ENCODE assay signal across 14 mouse cellular contexts in the genomic region with DNA sequence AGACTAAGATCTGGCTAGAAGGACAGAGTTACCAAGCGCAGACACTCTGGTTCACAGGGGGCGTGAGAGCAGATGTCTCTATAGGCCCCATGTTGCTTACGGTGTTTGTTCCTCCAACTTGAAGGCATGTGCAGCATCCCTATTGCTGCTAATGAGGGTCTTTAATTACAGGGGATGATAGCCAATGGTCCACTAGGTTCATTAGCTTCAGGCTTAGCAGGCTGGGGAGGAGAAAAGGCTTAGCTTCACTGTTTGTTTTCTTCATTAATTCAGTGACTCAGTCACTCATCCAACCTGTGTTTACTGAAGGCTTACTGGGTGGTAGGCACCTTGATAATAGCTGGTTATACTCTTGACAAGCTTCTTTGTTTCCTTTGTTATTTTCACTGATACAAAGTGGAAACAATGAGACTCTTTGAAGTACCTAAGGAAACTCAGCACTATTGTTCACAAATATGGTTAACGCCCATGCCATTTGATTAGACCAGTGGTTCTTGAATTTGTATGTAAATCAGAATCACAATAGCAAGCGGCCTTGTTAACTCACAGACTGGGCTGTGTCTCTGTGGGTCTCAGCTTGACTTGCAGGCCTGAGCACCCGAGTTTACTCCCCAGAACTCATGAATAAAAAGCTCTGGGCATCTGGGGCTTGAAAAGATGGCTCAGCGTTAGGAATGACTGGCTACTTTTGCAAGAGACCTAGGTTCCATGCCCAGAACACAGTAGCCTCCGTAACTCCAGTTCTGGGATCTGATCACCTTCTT.
DNase-seq lines count a peak whose midpoint lies in the region; ATAC-seq lines count a peak whose summit lies in the region.
"Had no signal": no experiment of that assay in that cellular context is flagged by ENCODE, and none has a peak within 500 bp of the region (broad histone marks: within the 10 kb centered on the region; RNA-seq: fewer than 3 reads in every experiment).

No protein-coding gene starts in this region.

- intact Hi-C loops in left cerebral cortex, postnatal 10 days (cut with DNase I), result no loop called here

- H3K36me3 ChIP-seq in neural tube, embryonic 13.5 days, result no peaks in the 10 kb centered on the region
- H3K36me3 ChIP-seq in neural tube, embryonic 15.5 days, result no peaks in the 10 kb centered on the region
- H3K36me3 ChIP-seq in forebrain, embryonic 10.5 days (replicated peaks), result no peaks in the 10 kb centered on the region
- no peaks in the 10 kb centered on the region for H3K36me3 ChIP-seq in hindbrain, embryonic 16.5 days (ENCODE audit: control insufficient read depth, insufficient read depth, low read length)
- H3K36me3 ChIP-seq: heart, embryonic 15.5 days had no signal

- no peak overlapping the region for H3K4me2 ChIP-seq in neural tube, embryonic 13.5 days
- H3K4me2 ChIP-seq in neural tube, embryonic 15.5 days, result no peak overlapping the region
- no peak overlapping the region for H3K4me2 ChIP-seq in hindbrain, embryonic 16.5 days (ENCODE audit: low read length)
- H3K4me2 ChIP-seq: heart, embryonic 15.5 days had no signal

- no peaks in the 10 kb centered on the region for H3K9me3 ChIP-seq in neural tube, embryonic 13.5 days
- no peaks in the 10 kb centered on the region for H3K9me3 ChIP-seq in neural tube, embryonic 15.5 days (replicated peaks)
- H3K9me3 ChIP-seq in forebrain, embryonic 10.5 days, result no peaks in the 10 kb centered on the region
- no peaks in the 10 kb centered on the region for H3K9me3 ChIP-seq in hindbrain, embryonic 16.5 days (ENCODE audit: control insufficient read depth, low read length)
- H3K9me3 ChIP-seq: heart, embryonic 15.5 days had no signal

- ATAC-seq in neural tube, embryonic 13.5 days (ENCODE audit: low read depth), result peak; percentile 67
- no peak; the same call in 1 of the 2 replicates for ATAC-seq in neural tube, embryonic 15.5 days (ENCODE audit: low FRiP score)
- ATAC-seq in hindbrain, embryonic 16.5 days, result peak; percentile 63

- no peak overlapping the region for H3K4me3 ChIP-seq in neural tube, embryonic 13.5 days
- H3K4me3 ChIP-seq in neural tube, embryonic 15.5 days (replicated peaks), result no peak overlapping the region
- H3K4me3 ChIP-seq in forebrain, embryonic 10.5 days, result no peak overlapping the region
- H3K4me3 ChIP-seq in hindbrain, embryonic 16.5 days (ENCODE audit: low read length), result no peak overlapping the region
- H3K4me3 ChIP-seq: heart, embryonic 15.5 days had no signal

- DNase-seq in forebrain, embryonic 10.5 days (ENCODE audit: extremely low spot score, low spot score), result peak; percentile 26
- no peak for DNase-seq in lung, postnatal 25 days (ENCODE audit: low spot score)
- no peak for DNase-seq in right cerebral cortex, postnatal 25 days
- DNase-seq in left cerebral cortex, postnatal 10 days (ENCODE audit: extremely low spot score in 1 of 2, low spot score in 2 of 2), result no peak
- DNase-seq: adrenal gland, postnatal 25 days; cerebellum, adult 11 months; gastrocnemius, postnatal 25 days; lung, adult 18-20 months; right cerebral cortex, postnatal 14 days had no signal

- no peaks in the 10 kb centered on the region for H3K27me3 ChIP-seq in neural tube, embryonic 13.5 days
- H3K27me3 ChIP-seq in neural tube, embryonic 15.5 days (replicated peaks), result no peaks in the 10 kb centered on the region
- peaks cover 71% of the 10 kb centered on the region for H3K27me3 ChIP-seq in forebrain, embryonic 10.5 days (ENCODE audit: poor library complexity, severe bottlenecking)
- no peaks in the 10 kb centered on the region for H3K27me3 ChIP-seq in hindbrain, embryonic 16.5 days (replicated peaks; ENCODE audit: control insufficient read depth, insufficient read depth, low read length)
- H3K27me3 ChIP-seq: heart, embryonic 15.5 days had no signal

- H3K9ac ChIP-seq in neural tube, embryonic 13.5 days, result no peak overlapping the region
- H3K9ac ChIP-seq in neural tube, embryonic 15.5 days (replicated peaks), result no peak overlapping the region
- no peak overlapping the region for H3K9ac ChIP-seq in hindbrain, embryonic 16.5 days (ENCODE audit: low read depth, low read length)
- H3K9ac ChIP-seq: heart, embryonic 15.5 days had no signal

- peaks cover 8% of the 10 kb centered on the region for H3K4me1 ChIP-seq in neural tube, embryonic 13.5 days (replicated peaks)
- H3K4me1 ChIP-seq in neural tube, embryonic 15.5 days, result peaks cover 7% of the 10 kb centered on the region; the same call in 1 of the 2 replicates
- H3K4me1 ChIP-seq in forebrain, embryonic 10.5 days, result peaks cover 20% of the 10 kb centered on the region
- peaks cover 7% of the 10 kb centered on the region for H3K4me1 ChIP-seq in hindbrain, embryonic 16.5 days (ENCODE audit: control insufficient read depth, insufficient read depth, low read depth, low read length)
- H3K4me1 ChIP-seq: heart, embryonic 15.5 days had no signal

- H3K27ac ChIP-seq in neural tube, embryonic 13.5 days (replicated peaks), result no peak overlapping the region; the same call in 1 of the 2 replicates
- H3K27ac ChIP-seq in neural tube, embryonic 15.5 days (replicated peaks), result no peak overlapping the region
- H3K27ac ChIP-seq in forebrain, embryonic 10.5 days, result peak overlapping the region; percentile 48; the same call in 1 of the 2 replicates
- no peak overlapping the region for H3K27ac ChIP-seq in hindbrain, embryonic 16.5 days (ENCODE audit: low read depth, low read length)
- H3K27ac ChIP-seq: heart, embryonic 15.5 days; kidney, postnatal 0 days had no signal

- WGBS in neural tube, embryonic 13.5 days, result 26% methylated on average over 8 of the region's 8 CpGs
- WGBS in neural tube, embryonic 15.5 days, result 29% methylated on average over 8 of the region's 8 CpGs
- 22% methylated on average over 8 of the region's 8 CpGs for WGBS in forebrain, embryonic 10.5 days
- 19% methylated on average over 8 of the region's 8 CpGs for WGBS in hindbrain, embryonic 16.5 days
